Mouse (Mus musculus): ENCODE results near the gene Gpr152. TPM values are rescaled to one million over a fixed set of nuclear protein-coding genes. Genes with fewer than 3 reads are reported as not detected.

Gene Gpr152
- polyA plus RNA-seq, 2 experiments = not detected

DNA sequence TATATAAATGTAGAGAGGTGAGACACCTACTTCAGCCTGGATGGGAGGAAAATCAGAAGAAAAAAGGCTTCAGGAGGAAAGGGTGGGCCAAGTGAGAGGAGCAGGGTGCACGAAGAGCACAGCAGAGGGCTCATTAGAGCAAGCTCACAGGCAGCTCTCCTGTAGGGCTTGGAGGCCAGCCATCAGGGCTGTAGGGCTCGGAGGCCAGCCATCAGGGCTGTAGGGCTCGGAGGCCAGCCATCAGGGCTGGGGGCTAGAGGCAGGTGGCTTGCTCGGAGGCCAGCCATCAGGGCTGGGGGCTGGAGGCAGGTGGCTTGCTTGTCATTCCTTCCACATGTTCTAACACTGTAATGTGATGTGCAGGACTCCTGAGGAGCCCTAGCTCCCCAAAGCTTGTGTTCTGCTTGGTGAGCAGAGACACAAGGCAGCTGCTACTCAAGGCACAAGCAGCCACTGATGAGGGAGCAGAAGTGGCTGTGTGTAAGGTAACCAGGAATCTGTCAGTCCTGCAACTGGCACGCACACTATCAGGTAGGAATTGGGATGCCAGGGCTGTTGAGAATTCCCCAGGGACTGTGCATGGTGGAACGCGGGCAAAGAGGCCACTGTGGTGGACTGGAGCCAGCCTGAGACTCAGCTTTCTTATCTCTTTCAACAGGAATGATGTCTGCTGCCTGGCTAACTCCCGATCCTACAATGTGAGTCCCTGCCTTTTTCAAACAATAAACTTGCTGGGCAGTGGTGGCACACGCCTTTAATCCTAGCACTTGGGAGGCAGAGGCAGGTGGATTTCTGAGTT, 27.3 kb downstream of the Gpr152 start:
- ATAC-seq (ENCODE audit: insufficient read depth) (no peak), DNase-seq (ENCODE audit: low read depth in 3 of 3, low spot score in 3 of 3) (no peak)
- Histone ChIP-seq H3K27me3 (ENCODE audit: control insufficient read depth, insufficient read depth, low read length) (no peaks in the 10 kb centered on the region), H3K4me2 (ENCODE audit: low read depth) (no peak overlapping the region), H3K9ac (replicated peaks) (no peak overlapping the region; the same call in 1 of the 2 replicates), H3K9me3 (ENCODE audit: control insufficient read depth, low read length) (no peaks in the 10 kb centered on the region), H3K27ac (no peak overlapping the region), H3K4me1 (replicated peaks; ENCODE audit: control insufficient read depth in 2 of 2, insufficient read depth in 2 of 2, low read length in 1 of 2) (peaks cover 16 to 17% of the 10 kb centered on the region in 2 experiments), H3K4me3 (ENCODE audit: insufficient read depth in 1 of 2, low read depth in 2 of 2, low read length in 2 of 2) (no peak overlapping the region), H3K36me3 (replicated peaks; ENCODE audit: control insufficient read depth, insufficient read depth, low read depth) (no peaks in the 10 kb centered on the region; the same call in 1 of the 2 replicates)
- TF ChIP-seq EP300 (IDR thresholded peaks at IDR 0.05; ENCODE audit: low read depth) (no peak), CTCF (IDR thresholded peaks at IDR 0.05; ENCODE audit: low read depth) (no peak)
- 57% methylated on average over 9 of the region's 9 CpGs for WGBS (ENCODE audit: insufficient replicate concordance)

DNA sequence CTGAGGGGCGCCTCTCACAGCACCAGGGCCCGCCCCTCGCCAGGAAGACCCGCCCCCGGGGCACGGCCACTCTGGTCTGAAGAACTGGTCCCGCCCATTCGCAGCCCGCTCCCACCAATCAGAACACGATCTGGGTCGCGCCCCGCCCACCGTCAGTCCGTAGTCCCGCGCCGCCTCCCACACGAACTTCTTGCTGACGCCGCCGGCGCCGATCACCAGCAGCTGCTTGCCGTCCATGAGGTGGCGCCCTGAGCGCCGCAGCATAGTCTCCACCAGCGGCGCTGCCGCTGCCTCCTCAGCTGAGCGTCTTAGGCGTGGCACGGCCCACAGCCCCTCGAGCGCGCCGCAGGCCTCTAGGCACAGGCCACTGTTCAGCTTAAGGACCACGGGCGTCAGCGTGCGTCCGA, 29.8 kb downstream of the Gpr152 start:
- peak overlapping the region; percentile 42 to 57 for H3K4me3 ChIP-seq (ENCODE audit: insufficient read depth in 1 of 2, low read depth in 2 of 2, low read length in 2 of 2)
- peaks cover 4 to 6% of the 10 kb centered on the region in 2 experiments for H3K4me1 ChIP-seq (replicated peaks; ENCODE audit: control insufficient read depth in 2 of 2, insufficient read depth in 2 of 2, low read length in 1 of 2)
- no peaks in the 10 kb centered on the region for H3K36me3 ChIP-seq (replicated peaks; ENCODE audit: control insufficient read depth, insufficient read depth, low read depth)
- DNase-seq (ENCODE audit: low read depth in 3 of 3, low spot score in 3 of 3) (peak; percentile 94 to 95 (median 94)), ATAC-seq (ENCODE audit: insufficient read depth) (peak; percentile 94)
- peak; percentile 97 for TF ChIP-seq CTCF (IDR thresholded peaks at IDR 0.05; ENCODE audit: low read depth)
- no peak for TF ChIP-seq EP300 (IDR thresholded peaks at IDR 0.05; ENCODE audit: low read depth)
- H3K9me3 ChIP-seq (ENCODE audit: control insufficient read depth, low read length) = no peaks in the 10 kb centered on the region
- H3K27ac ChIP-seq = peak overlapping the region; percentile 0; the same call in 1 of the 2 replicates
- peak overlapping the region; percentile 50 for H3K9ac ChIP-seq (replicated peaks)
- no peaks in the 10 kb centered on the region for H3K27me3 ChIP-seq (ENCODE audit: control insufficient read depth, insufficient read depth, low read length)
- WGBS (ENCODE audit: insufficient replicate concordance) = under 1% methylated on average over 43 of the region's 43 CpGs
- H3K4me2 ChIP-seq (ENCODE audit: low read depth) = peak overlapping the region; percentile 87

DNA sequence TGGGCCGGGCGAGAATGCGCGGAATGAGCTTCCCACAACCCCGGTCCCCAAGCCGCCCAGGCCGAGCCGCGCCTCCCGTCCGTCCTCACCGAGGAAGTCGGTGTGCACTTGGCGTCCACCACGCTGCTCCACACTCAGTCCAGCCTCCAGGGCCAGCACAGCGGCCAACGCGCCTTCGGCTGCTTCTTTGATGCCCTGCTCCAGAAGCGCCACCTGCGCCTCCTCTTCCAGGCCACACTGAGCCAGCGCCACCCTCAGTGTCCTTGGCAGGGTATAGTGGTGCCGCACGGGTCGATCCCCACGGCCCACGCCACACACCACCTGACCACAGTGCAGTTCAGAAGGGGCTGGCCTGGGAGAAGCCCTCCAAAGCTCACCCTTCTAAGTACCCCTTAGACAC, 30.2 kb downstream of the Gpr152 start:
- ATAC-seq (ENCODE audit: insufficient read depth) (peak; percentile 54), DNase-seq (ENCODE audit: low read depth in 3 of 3, low spot score in 3 of 3) (no peak)
- WGBS (ENCODE audit: insufficient replicate concordance) = 13% methylated on average over 27 of the region's 27 CpGs
- Histone ChIP-seq H3K4me1 (replicated peaks; ENCODE audit: control insufficient read depth in 2 of 2, insufficient read depth in 2 of 2, low read length in 1 of 2) (peaks cover 4 to 5% of the 10 kb centered on the region in 2 experiments), H3K4me2 (ENCODE audit: low read depth) (peak overlapping the region; percentile 87), H3K27me3 (ENCODE audit: control insufficient read depth, insufficient read depth, low read length) (no peaks in the 10 kb centered on the region), H3K4me3 (ENCODE audit: insufficient read depth in 1 of 2, low read depth in 2 of 2, low read length in 2 of 2) (peak overlapping the region; percentile 42 to 57), H3K36me3 (replicated peaks; ENCODE audit: control insufficient read depth, insufficient read depth, low read depth) (no peaks in the 10 kb centered on the region), H3K9ac (replicated peaks) (peak overlapping the region; percentile 50), H3K27ac (peak overlapping the region; percentile 0; the same call in 1 of the 2 replicates), H3K9me3 (ENCODE audit: control insufficient read depth, low read length) (no peaks in the 10 kb centered on the region)
- no peak for TF ChIP-seq CTCF (IDR thresholded peaks at IDR 0.05; ENCODE audit: low read depth)
- no peak for TF ChIP-seq EP300 (IDR thresholded peaks at IDR 0.05; ENCODE audit: low read depth)

DNA sequence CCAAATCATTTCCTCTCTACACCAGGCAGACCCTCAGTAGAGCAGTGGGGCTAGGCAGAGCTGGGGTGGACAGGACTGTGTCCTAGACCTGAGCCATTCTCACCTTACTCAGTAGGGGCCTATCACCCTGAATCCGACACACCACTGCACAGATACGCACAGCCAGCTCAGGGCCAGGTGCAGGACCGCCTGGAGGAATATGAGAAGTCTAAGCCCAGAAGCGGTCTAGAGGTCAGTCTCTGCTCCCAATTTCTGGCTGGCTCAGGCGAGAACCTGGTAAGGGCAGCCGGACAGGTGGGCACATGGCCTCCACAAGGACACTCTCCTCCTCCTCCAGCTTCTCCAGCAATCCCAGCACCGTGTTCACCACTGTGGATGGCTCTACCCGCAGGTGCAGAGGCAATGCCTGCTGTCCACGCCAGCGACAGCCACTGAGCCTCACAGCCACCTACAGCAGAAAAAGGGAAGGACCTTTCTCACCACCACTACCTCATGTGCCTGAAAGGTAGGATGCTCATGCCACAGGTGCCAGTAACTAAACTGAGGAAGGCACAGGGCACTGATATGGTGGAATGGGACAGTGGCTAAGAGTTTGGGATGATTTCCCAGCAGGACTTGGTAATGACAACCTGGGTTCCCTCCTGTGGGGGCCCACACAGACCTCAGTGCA, 31.3 kb downstream of the Gpr152 start:
- Histone ChIP-seq H3K27ac (no peak overlapping the region), H3K4me1 (replicated peaks; ENCODE audit: control insufficient read depth in 2 of 2, insufficient read depth in 2 of 2, low read length in 1 of 2) (peaks cover 4 to 12% of the 10 kb centered on the region in 2 experiments)

More for the DNA sequence above, 31.3 kb downstream of the Gpr152 start:
- 73% methylated on average over 10 of the region's 10 CpGs for WGBS (ENCODE audit: insufficient replicate concordance)
- Histone ChIP-seq H3K4me3 (ENCODE audit: insufficient read depth in 1 of 2, low read depth in 2 of 2, low read length in 2 of 2) (no peak overlapping the region), H3K9ac (replicated peaks) (no peak overlapping the region), H3K4me2 (ENCODE audit: low read depth) (no peak overlapping the region), H3K27me3 (ENCODE audit: control insufficient read depth, insufficient read depth, low read length) (no peaks in the 10 kb centered on the region), H3K9me3 (ENCODE audit: control insufficient read depth, low read length) (no peaks in the 10 kb centered on the region), H3K36me3 (replicated peaks; ENCODE audit: control insufficient read depth, insufficient read depth, low read depth) (no peaks in the 10 kb centered on the region)
- no peak for ATAC-seq (ENCODE audit: insufficient read depth)
- DNase-seq (ENCODE audit: low read depth in 3 of 3, low spot score in 3 of 3) = no peak
- TF ChIP-seq CTCF (IDR thresholded peaks at IDR 0.05; ENCODE audit: low read depth) (no peak), EP300 (IDR thresholded peaks at IDR 0.05; ENCODE audit: low read depth) (no peak)

Data from liver, embryonic 14.5 days (tissue).